Mouse (Mus musculus): ENCODE measurements around the gene Hoxd9. TPM values are rescaled to one million over a fixed set of nuclear protein-coding genes. Genes with fewer than 3 reads are reported as not detected.

Gene Hoxd9
- polyA plus RNA-seq, 1 experiment from 2014 or later, result not detected

DNA sequence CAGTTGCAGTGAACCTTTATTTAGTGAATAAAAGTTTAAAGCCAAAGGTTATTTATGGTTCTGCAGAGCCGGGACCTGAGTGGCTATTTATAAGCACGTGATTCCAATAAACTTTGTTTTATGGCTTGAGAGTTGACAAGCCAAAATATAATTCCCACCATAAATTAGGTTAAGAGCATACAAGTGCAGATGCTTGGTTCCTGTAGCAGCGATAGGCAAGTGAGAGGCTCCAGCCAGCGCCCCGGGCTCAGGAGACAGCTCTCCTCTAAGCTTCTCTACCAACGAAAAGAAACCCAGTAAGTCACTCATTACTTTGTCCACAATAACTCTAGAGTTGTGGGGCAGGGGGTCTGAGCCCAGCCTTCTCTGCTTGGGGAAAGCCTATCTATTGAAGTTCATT lies 24.4 kb downstream of the Hoxd9 start:
- Histone ChIP-seq H3K27me3 (ENCODE audit: poor library complexity, severe bottlenecking) (peaks cover 100% of the 10 kb centered on the region), H3K9me3 (no peaks in the 10 kb centered on the region), H3K27ac (no peak overlapping the region), H3K4me1 (no peaks in the 10 kb centered on the region), H3K36me3 (replicated peaks) (no peaks in the 10 kb centered on the region), H3K4me3 (no peak overlapping the region)
- WGBS, result 5% methylated on average over 6 of the region's 6 CpGs
- no peak for DNase-seq (ENCODE audit: extremely low spot score, low spot score)

DNA sequence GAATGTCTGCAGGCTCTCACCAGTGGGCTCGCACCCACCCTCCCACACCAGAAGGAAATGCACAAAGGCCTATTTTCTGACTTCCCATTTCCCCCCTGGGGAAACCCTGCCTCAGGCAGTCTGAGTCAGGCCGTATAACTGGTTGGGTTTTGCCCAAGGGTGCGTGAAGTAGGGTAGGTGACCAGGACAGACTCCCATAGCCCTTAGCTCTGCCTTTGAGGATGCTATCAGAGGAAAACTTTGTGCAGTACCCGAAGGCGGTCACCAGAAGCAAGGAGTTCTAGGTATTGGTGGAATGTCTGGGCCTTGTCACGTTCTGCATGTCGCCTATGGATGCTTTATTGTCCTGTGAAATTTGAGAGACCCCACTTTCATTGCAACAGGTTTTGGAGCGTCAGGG lies 25.4 kb downstream of the Hoxd9 start:
- Histone ChIP-seq H3K27ac (no peak overlapping the region), H3K9me3 (no peaks in the 10 kb centered on the region), H3K4me3 (no peak overlapping the region), H3K27me3 (ENCODE audit: poor library complexity, severe bottlenecking) (peaks cover 100% of the 10 kb centered on the region), H3K4me1 (peaks cover 7% of the 10 kb centered on the region), H3K36me3 (replicated peaks) (no peaks in the 10 kb centered on the region)
- peak; percentile 31 for DNase-seq (ENCODE audit: extremely low spot score, low spot score)
- 1% methylated on average over 8 of the region's 8 CpGs for WGBS

DNA sequence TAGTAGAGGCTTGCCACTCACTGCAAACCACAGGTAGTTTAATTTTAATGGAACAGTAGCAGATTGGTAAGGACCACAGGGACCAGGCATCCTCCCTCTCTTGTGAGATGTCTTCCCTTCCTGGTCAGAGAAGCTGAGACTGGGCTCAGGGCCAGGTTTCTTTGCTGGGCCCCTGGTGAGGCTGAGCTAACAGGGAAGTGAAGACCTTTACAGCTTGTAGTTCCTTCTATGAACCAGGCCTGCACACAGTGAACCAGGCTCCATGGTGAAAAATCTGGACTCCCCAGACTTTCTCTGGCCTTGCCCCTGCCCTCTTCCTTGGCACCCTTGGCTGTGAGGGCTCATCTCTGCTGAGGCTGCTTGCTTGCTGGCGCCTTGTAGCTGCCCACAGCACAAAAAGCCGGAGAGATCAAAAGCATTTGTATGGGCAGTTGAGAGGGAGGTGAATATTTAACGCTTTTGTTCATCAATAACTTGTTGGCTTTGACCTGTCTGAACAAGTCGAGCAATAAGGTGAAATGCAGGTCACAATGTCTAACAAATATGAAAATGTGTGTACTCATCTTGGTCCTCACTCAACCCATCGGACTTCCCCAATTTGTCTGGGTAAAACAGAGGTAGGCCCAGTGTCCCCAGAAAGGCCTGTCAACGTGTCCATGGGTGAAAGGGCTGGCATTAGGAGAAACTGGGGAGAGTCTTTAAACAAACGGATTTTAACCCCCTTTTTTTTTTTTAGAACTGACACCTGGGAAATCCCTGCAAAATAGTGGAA lies 26.9 kb downstream of the Hoxd9 start:
- no peak overlapping the region for H3K27ac ChIP-seq
- H3K4me3 ChIP-seq, result no peak overlapping the region
- peaks cover 7% of the 10 kb centered on the region for H3K4me1 ChIP-seq
- H3K36me3 ChIP-seq (replicated peaks), result no peaks in the 10 kb centered on the region
- H3K9me3 ChIP-seq, result no peaks in the 10 kb centered on the region
- WGBS, result 7% methylated on average over 7 of the region's 7 CpGs
- peak; percentile 32 for DNase-seq (ENCODE audit: extremely low spot score, low spot score)
- peaks cover 100% of the 10 kb centered on the region for H3K27me3 ChIP-seq (ENCODE audit: poor library complexity, severe bottlenecking)

DNA sequence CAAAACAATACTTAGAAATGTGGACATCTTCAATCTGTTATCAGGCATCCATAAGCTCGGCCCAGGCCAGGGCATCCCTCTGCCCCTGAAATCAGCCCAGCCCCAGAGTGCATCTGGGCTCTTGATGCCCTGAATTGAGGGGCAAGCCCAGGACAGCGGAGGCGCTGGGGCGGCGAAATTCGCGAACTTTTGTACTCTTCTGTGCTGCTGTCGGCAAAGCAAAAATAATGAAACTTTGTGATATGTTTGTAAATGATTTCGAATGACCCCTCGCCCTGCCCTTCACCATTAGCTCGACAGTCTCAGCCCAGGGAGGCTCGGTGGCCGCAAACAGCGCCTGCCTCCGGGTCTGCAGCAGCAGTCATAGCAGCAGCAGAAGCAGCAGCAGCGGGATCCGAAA lies 27.6 kb downstream of the Hoxd9 start:
- no peaks in the 10 kb centered on the region for H3K36me3 ChIP-seq (replicated peaks)
- H3K4me3 ChIP-seq, result no peak overlapping the region
- H3K27ac ChIP-seq, result no peak overlapping the region
- no peaks in the 10 kb centered on the region for H3K9me3 ChIP-seq
- DNase-seq (ENCODE audit: extremely low spot score, low spot score), result peak; percentile 45
- peaks cover 7% of the 10 kb centered on the region for H3K4me1 ChIP-seq
- under 1% methylated on average over 17 of the region's 17 CpGs for WGBS
- peaks cover 100% of the 10 kb centered on the region for H3K27me3 ChIP-seq (ENCODE audit: poor library complexity, severe bottlenecking)

DNA sequence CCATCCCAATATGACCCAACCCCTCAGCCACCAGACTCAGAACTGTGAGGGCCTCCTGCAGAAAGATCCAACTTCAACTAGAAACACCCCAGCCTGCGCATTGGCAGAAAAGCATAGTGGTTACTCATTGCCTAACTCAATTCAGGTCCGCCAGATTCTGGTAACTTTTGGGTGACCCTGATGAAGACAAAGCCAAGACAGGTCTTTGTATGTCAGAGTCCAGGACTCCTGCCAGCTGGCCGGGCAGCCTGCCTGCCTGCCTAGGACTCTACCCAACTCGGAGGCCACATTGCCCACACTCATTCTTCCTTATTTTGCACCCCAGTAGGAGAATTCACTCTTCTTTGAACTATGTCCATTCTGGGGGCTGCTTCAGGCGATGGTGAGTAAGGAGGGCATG lies 29.0 kb downstream of the Hoxd9 start, which contains the start of gene Gm28230:
Gene Gm28230, plus strand, starts transcription at position 178 of the 400 bp plus-strand sequence.
- Histone ChIP-seq H3K27me3 (ENCODE audit: poor library complexity, severe bottlenecking) (peaks cover 100% of the 10 kb centered on the region), H3K4me3 (peak within 1 kb of the TSS; percentile 36), H3K9me3 (no peaks in the 10 kb centered on the region), H3K4me1 (peaks cover 7% of the 10 kb centered on the region), H3K36me3 (replicated peaks) (no peaks in the 10 kb centered on the region), H3K27ac (no peak within 1 kb of the TSS)
- 3% methylated on average over 5 of the region's 5 CpGs for WGBS
- DNase-seq (ENCODE audit: extremely low spot score, low spot score), result peak; percentile 34

DNA sequence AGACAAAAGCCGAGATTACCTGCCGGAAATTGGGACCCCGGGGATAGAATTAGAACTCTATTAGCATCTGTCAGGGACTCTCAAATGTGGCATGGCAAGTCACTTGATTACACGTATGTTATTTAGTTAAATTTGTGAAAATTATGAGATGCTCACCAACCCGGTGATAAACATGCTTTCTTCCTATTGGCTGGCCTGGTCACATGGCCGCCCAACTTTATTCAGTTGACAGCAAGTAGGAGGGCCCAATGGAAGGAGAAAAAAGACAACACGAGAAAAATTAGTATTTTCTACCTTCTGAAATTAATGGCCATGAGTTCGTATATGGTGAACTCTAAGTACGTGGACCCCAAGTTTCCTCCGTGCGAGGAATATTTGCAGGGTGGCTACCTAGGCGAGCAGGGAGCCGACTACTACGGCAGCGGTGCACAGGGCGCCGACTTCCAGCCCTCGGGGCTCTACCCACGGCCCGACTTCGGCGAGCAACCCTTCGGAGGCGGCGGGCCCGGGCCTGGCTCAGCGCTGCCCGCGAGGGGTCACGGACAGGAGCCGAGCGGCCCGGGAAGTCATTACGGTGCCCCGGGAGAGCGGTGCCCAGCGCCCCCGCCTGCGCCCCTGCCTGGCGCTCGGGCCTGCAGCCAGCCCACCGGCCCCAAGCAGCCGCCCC lies 29.6 kb downstream of the Hoxd9 start:
- WGBS, result under 1% methylated on average over 43 of the region's 43 CpGs
- peak; percentile 40 for DNase-seq (ENCODE audit: extremely low spot score, low spot score)
- peaks cover 7% of the 10 kb centered on the region for H3K4me1 ChIP-seq
- peak overlapping the region; percentile 36 for H3K4me3 ChIP-seq
- no peaks in the 10 kb centered on the region for H3K9me3 ChIP-seq
- no peak overlapping the region for H3K27ac ChIP-seq
- H3K27me3 ChIP-seq (ENCODE audit: poor library complexity, severe bottlenecking), result peaks cover 100% of the 10 kb centered on the region
- no peaks in the 10 kb centered on the region for H3K36me3 ChIP-seq (replicated peaks)

DNA sequence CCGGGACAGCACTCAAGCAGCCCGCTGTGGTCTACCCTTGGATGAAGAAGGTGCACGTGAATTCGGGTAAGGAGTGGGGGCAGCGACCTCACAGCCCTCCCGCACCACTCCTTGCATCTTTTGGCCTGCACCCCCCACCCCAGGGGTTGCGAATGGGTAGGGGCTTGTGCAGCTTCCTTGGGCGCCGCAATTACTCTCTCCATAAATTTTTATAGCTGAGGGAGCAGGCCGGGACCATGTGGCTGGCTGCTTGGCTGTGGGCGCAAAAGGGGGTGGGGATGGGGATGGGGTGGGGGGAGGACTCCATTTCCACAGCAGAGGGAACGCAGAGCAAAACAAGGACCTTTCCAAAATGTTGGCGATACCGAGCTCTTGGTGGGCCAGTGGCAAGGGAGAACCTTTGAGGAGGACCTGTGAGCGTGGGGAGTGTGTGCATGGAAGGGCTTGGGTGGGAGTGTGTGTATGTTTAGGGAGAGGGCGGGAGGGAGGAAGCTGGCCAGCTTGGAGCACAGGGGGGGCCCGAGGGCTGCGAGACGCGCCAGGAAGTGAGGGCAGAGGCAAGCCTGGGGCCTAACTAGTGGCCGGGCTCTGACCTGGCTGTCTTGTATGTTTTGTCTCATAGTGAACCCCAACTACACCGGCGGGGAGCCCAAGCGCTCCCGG lies 30.2 kb downstream of the Hoxd9 start:
- Histone ChIP-seq H3K4me1 (peaks cover 7% of the 10 kb centered on the region), H3K9me3 (no peaks in the 10 kb centered on the region), H3K36me3 (replicated peaks) (no peaks in the 10 kb centered on the region), H3K27me3 (ENCODE audit: poor library complexity, severe bottlenecking) (peaks cover 100% of the 10 kb centered on the region), H3K4me3 (peak overlapping the region; percentile 36), H3K27ac (no peak overlapping the region)
- WGBS, result under 1% methylated on average over 25 of the region's 25 CpGs
- DNase-seq (ENCODE audit: extremely low spot score, low spot score), result no peak

DNA sequence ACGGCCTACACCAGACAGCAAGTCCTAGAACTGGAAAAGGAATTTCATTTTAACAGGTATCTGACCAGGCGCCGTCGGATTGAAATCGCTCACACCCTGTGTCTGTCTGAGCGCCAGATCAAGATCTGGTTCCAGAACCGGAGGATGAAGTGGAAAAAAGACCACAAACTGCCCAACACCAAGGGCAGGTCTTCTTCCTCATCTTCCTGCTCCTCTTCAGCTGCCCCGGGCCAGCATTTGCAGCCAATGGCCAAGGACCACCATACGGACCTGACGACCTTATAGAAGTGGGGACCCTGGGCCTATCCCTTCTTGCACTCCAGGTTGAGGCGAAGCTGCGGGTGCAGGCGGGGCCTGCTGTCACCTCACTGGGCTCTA lies 30.8 kb downstream of the Hoxd9 start:
- H3K9me3 ChIP-seq, result no peaks in the 10 kb centered on the region
- H3K27ac ChIP-seq, result no peak overlapping the region
- no peak overlapping the region for H3K4me3 ChIP-seq
- H3K36me3 ChIP-seq (replicated peaks), result no peaks in the 10 kb centered on the region
- DNase-seq (ENCODE audit: extremely low spot score, low spot score), result peak; percentile 36
- WGBS, result 2% methylated on average over 13 of the region's 13 CpGs
- peaks cover 100% of the 10 kb centered on the region for H3K27me3 ChIP-seq (ENCODE audit: poor library complexity, severe bottlenecking)
- peaks cover 7% of the 10 kb centered on the region for H3K4me1 ChIP-seq

DNA sequence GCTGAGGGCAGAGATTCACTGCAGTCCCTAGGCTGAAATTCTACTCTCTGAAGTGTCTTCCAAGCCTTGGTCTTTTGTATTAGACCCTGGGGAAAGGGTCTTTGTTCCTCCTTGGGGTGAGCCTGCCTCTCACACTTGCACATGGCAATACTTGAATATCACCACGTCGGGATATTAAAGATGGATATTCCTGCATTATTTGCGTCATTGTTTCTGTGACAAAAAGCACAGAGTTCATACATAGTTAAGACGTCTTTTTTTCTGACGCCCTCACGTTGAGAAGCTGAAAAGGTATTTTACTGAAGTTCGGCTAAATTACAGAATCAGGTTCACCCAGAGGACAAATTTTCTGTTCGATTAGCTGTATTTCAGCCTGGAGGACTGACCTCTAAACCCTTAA lies 32.8 kb downstream of the Hoxd9 start:
- Histone ChIP-seq H3K9me3 (no peaks in the 10 kb centered on the region), H3K4me1 (peaks cover 7% of the 10 kb centered on the region), H3K36me3 (replicated peaks) (no peaks in the 10 kb centered on the region), H3K27me3 (ENCODE audit: poor library complexity, severe bottlenecking) (peaks cover 100% of the 10 kb centered on the region), H3K4me3 (no peak overlapping the region), H3K27ac (no peak overlapping the region)
- WGBS, result 1% methylated on average over 8 of the region's 8 CpGs
- no peak for DNase-seq (ENCODE audit: extremely low spot score, low spot score)

DNA sequence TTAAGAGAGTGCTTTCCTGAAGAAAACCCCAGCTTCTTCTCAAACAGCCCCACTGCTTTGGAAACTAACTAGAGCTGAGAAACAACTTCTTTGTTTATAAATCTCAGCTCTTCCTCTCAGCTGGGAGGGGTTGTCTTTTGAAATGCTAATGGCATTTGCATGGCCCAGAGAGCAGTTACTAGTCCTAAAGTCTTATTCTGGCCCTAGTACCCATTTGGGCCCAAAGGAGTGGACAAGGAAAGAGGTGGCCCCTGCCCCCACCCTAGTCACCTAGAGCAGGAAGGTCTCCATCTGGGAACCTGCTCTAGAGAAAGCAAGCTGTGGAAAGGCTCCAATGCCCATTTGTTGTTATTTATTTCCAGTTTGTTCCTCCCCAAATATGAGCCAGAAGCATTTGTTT lies 33.5 kb downstream of the Hoxd9 start:
- H3K27me3 ChIP-seq (ENCODE audit: poor library complexity, severe bottlenecking), result peaks cover 100% of the 10 kb centered on the region
- H3K36me3 ChIP-seq (replicated peaks), result no peaks in the 10 kb centered on the region
- peaks cover 11% of the 10 kb centered on the region for H3K4me1 ChIP-seq
- no peak overlapping the region for H3K27ac ChIP-seq
- DNase-seq (ENCODE audit: extremely low spot score, low spot score), result no peak
- H3K4me3 ChIP-seq, result no peak overlapping the region
- H3K9me3 ChIP-seq, result no peaks in the 10 kb centered on the region

DNA sequence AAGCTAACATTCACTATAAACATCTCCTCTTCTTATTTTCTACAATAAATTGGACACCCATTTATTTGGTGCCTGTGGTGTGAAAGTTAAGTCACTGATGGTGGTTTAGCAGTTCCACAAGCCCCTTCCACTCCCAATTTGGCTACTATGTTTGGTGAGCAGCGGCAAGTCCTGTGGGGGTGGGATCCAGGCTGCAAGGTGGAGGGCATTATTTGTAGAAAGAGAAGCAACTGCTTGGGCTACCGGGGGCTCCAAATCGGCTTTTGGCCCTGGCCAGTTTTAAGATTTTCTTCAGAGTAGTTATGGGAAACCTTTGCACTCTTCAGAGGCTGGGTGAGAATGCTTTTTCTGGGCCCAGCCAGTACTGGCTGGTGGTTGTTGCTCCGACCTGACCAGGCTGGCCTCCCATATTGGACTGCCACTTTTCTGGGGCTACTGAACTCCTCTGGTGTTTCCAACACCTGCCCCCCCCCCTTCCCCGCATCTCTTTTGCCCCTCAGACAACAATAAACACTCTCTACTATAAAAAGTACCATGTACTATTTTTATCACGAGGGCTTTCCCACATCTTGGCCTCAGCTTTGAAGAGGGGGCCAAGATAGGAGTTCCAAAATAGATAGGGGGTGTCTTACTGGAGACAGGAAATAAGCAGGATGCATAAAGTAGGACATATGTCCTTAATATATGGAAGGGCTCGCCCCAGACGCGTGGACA lies 34.4 kb downstream of the Hoxd9 start:
- 4% methylated on average over 9 of the region's 9 CpGs for WGBS
- H3K4me1 ChIP-seq, result peaks cover 14% of the 10 kb centered on the region
- H3K4me3 ChIP-seq, result no peak overlapping the region
- DNase-seq (ENCODE audit: extremely low spot score, low spot score), result peak; percentile 37
- no peak overlapping the region for H3K27ac ChIP-seq
- H3K9me3 ChIP-seq, result no peaks in the 10 kb centered on the region
- no peaks in the 10 kb centered on the region for H3K36me3 ChIP-seq (replicated peaks)
- peaks cover 100% of the 10 kb centered on the region for H3K27me3 ChIP-seq (ENCODE audit: poor library complexity, severe bottlenecking)

DNA sequence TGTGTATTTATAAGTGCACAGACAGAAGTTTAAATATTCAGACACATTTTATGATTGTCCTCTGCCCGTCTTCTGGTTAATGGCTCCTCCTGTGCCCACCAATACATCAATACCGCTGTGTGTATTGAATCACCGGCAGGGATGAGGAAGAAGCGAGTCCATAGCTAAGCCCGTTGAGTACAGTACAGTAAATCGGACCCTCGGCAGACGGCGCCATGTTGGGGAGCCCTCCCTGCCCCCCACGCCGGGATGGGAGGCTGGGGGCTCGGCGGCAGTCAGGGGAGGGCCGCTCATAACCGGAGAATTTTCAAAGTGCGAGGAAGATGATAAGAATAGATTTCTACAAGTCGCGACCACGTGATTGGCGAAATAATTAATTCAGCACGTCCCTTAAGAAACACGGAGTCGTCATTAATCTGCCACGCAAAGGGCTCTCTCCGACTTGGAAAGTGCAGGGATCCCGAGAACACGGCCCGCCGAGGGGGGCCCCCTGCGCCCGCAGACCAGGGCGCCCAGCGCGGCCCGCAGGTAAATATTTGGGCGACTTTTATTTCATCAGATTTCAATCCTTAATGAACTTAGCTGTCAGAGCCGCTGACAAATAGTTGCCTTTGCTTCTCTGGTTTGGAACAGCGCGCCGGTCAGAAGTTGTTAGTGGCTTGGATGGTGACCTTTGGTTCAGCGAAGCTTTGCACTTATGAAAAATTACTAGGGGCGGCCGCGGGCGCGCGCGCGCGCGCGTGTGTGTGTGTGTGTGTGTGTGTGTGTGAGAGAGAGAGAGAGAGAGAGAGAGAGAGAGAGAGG lies 35.2 kb downstream of the Hoxd9 start:
- H3K27ac ChIP-seq, result no peak overlapping the region
- peaks cover 7% of the 10 kb centered on the region for H3K4me1 ChIP-seq
- WGBS, result under 1% methylated on average over 52 of the region's 52 CpGs
- H3K27me3 ChIP-seq (ENCODE audit: poor library complexity, severe bottlenecking), result peaks cover 100% of the 10 kb centered on the region
- DNase-seq (ENCODE audit: extremely low spot score, low spot score), result peak; percentile 43
- H3K4me3 ChIP-seq, result no peak overlapping the region
- H3K36me3 ChIP-seq (replicated peaks), result no peaks in the 10 kb centered on the region
- H3K9me3 ChIP-seq, result no peaks in the 10 kb centered on the region
